Mouse (Mus musculus): ENCODE results near the gene Tmem231. TPM values are rescaled to one million over a fixed set of nuclear protein-coding genes. Genes with fewer than 3 reads are reported as not detected.
A peak's percentile ranks its signal among the peaks of the same experiment; 100 is the strongest.

The Tmem231 gene
- polyA plus RNA-seq, 1 experiment from 2014 or later, result 20.7 TPM

DNA sequence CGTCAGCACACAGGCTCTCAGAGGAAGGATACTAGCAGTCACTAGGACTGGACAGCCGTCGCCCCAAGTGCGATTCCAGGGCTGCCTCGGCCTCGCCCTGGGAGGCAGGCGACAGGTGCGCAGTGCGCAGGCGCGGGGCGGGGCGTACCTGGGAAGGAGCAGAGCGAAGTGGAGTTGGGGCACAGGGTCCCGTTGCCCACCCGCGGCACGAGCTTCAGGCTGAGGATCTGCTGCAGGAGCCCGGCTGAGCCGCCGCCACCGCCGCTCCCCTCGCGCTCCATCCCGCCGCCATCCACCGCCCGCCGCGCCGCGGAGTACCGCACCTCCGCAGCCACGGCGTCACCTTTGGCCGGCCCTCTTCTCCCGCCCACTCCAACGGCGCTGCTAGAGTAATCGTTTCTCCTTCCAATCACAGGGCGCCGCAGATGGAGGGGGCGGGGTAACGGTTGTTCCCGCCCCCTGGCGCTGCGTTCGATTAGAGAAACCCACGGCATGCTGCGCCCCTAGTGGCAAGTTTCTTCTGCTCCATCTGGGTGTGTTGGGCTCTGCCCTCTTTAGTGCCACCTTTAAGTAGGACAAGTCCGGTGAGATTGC, 57.2 kb downstream of the Tmem231 start, which contains the start of gene Tmem170:
TSS of gene Tmem170 (minus strand) at position 396 of the 594 bp plus-strand sequence.
- H3K27ac ChIP-seq (ENCODE audit: low read length), result peak within 1 kb of the TSS; percentile 86
- 0% methylated on average over 44 of the region's 53 CpGs for WGBS
- peak; percentile 98 for ATAC-seq (ENCODE audit: low FRiP score, low TSS enrichment)

DNA sequence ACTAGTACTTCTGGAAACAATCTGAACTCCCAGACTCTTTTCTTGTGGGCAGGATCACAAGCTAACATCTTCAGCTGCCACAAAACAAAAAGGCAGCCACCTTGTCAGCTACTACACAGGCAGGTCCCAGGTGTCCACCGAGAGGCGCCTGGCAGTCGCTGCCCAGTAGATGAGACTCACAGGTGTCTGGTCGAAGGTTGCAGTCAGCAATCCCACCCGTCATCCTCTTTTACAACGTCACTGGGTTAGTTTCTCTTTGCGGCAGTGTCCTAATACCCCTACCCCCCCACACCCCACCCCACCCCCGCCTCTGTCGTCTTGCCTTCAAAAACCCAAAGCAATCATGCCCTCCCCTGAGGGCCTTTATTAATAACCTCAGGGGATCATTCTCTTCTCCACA, 57.9 kb downstream of the Tmem231 start:
- H3K36me3 ChIP-seq (ENCODE audit: insufficient read depth, low read length), result no peaks in the 10 kb centered on the region
- peak overlapping the region; percentile 84 for H3K4me2 ChIP-seq (replicated peaks; ENCODE audit: low read depth, low read length)
- H3K9ac ChIP-seq (replicated peaks; ENCODE audit: low read length), result peak overlapping the region; percentile 88
- 8% methylated on average over 9 of the region's 9 CpGs for WGBS
- peaks cover 3% of the 10 kb centered on the region; the same call in 1 of the 2 replicates for H3K4me1 ChIP-seq (ENCODE audit: insufficient read depth, low read length)
- H3K27ac ChIP-seq (ENCODE audit: low read length), result peak overlapping the region; percentile 86
- ATAC-seq (ENCODE audit: low FRiP score, low TSS enrichment), result no peak
- peak overlapping the region; percentile 81 for H3K4me3 ChIP-seq (ENCODE audit: low read length)
- H3K27me3 ChIP-seq (ENCODE audit: insufficient read depth, low read length), result no peaks in the 10 kb centered on the region
- H3K9me3 ChIP-seq (ENCODE audit: low read length), result no peaks in the 10 kb centered on the region

More for the DNA sequence above, 57.2 kb downstream of the Tmem231 start, which contains the start of gene Tmem170:
- peak within 1 kb of the TSS; percentile 88 for H3K9ac ChIP-seq (replicated peaks; ENCODE audit: low read length)
- peak within 1 kb of the TSS; percentile 81 for H3K4me3 ChIP-seq (ENCODE audit: low read length)
- H3K4me1 ChIP-seq (ENCODE audit: insufficient read depth, low read length), result peaks cover 3% of the 10 kb centered on the region; the same call in 1 of the 2 replicates
- H3K27me3 ChIP-seq (ENCODE audit: insufficient read depth, low read length), result no peaks in the 10 kb centered on the region
- no peaks in the 10 kb centered on the region for H3K9me3 ChIP-seq (ENCODE audit: low read length)
- no peaks in the 10 kb centered on the region for H3K36me3 ChIP-seq (ENCODE audit: insufficient read depth, low read length)
- H3K4me2 ChIP-seq (replicated peaks; ENCODE audit: low read depth, low read length), result peak within 1 kb of the TSS; percentile 84

DNA sequence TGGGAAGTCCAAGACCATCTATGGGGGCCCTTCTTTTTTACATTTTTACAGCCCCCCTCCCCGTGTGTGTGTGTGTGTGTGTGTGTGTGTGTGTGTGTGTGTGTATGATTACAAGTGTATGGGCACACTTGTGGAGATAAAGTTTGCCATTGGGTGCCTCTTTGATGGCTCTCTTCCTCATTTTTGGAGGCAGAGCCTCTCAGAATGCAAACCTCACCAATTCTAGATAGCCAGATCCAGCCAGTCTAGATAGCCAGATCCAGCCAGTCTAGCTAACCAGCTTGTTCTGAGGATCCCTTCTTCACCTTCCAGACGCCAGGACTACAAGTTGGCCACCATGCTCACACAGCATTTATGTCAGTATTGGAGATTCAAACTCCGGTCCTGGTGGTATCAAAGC, 62.4 kb downstream of the Tmem231 start:
- ATAC-seq (ENCODE audit: low FRiP score, low TSS enrichment), result no peak
- H3K4me3 ChIP-seq (ENCODE audit: low read length), result no peak overlapping the region
- no peaks in the 10 kb centered on the region for H3K36me3 ChIP-seq (ENCODE audit: insufficient read depth, low read length)
- no peak overlapping the region for H3K9ac ChIP-seq (replicated peaks; ENCODE audit: low read length)
- no peak overlapping the region for H3K27ac ChIP-seq (ENCODE audit: low read length)
- 79% methylated on average over 3 of the region's 3 CpGs for WGBS
- no peaks in the 10 kb centered on the region for H3K9me3 ChIP-seq (ENCODE audit: low read length)
- H3K4me2 ChIP-seq (replicated peaks; ENCODE audit: low read depth, low read length), result no peak overlapping the region
- no peaks in the 10 kb centered on the region for H3K27me3 ChIP-seq (ENCODE audit: insufficient read depth, low read length)
- no peaks in the 10 kb centered on the region for H3K4me1 ChIP-seq (ENCODE audit: insufficient read depth, low read length)

DNA sequence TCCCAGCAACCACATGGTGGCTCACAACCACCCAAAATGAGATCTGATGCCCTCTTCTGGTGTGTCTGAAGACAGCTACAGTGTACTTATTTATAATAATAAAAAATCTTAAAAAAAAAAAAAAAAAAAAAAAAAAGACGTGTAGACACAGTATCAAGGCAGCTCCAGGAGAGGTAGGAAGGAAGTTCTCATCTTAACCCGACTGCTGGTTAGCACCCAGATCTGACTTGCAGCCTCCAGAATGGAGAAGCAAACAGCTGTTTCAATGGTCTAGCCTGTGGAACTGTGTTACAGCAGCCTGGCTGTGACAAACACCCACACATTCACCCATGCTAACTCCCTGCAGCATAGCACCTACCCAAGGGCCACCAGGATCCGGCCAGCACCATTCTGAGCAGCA, 63.3 kb downstream of the Tmem231 start:
- Histone ChIP-seq H3K27ac (ENCODE audit: low read length) (no peak overlapping the region), H3K36me3 (ENCODE audit: insufficient read depth, low read length) (peaks cover 4% of the 10 kb centered on the region; the same call in 1 of the 2 replicates), H3K9ac (replicated peaks; ENCODE audit: low read length) (no peak overlapping the region), H3K27me3 (ENCODE audit: insufficient read depth, low read length) (no peaks in the 10 kb centered on the region), H3K4me3 (ENCODE audit: low read length) (no peak overlapping the region), H3K4me1 (ENCODE audit: insufficient read depth, low read length) (no peaks in the 10 kb centered on the region), H3K4me2 (replicated peaks; ENCODE audit: low read depth, low read length) (no peak overlapping the region), H3K9me3 (ENCODE audit: low read length) (no peaks in the 10 kb centered on the region)
- WGBS, result 80% methylated on average over 3 of the region's 3 CpGs
- no peak for ATAC-seq (ENCODE audit: low FRiP score, low TSS enrichment)

DNA sequence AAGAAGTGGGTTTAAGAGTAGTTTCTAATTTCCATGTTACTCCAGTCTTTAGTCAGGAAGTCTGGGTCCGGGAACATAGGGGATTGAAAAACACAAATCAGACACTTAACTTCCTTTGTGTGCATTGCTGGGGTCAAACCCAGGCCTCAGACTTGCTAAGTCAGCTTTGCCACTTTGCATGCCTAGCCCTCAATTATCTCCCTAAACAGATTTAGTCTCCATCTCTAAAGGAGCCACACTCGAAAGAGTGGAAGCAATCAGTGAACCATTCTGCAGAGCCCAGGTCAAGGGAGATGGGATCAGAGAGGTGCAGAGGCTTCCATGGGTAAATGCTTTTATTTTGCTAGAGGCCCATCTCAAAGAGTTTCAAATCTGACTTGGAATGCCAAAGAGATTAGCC, 65.0 kb downstream of the Tmem231 start:
- Histone ChIP-seq H3K27me3 (ENCODE audit: insufficient read depth, low read length) (no peaks in the 10 kb centered on the region), H3K4me2 (replicated peaks; ENCODE audit: low read depth, low read length) (no peak overlapping the region), H3K27ac (ENCODE audit: low read length) (no peak overlapping the region), H3K36me3 (ENCODE audit: insufficient read depth, low read length) (peaks cover 4% of the 10 kb centered on the region; the same call in 1 of the 2 replicates), H3K4me3 (ENCODE audit: low read length) (no peak overlapping the region), H3K9me3 (ENCODE audit: low read length) (no peaks in the 10 kb centered on the region), H3K9ac (replicated peaks; ENCODE audit: low read length) (no peak overlapping the region), H3K4me1 (ENCODE audit: insufficient read depth, low read length) (no peaks in the 10 kb centered on the region)
- WGBS, result 44% methylated on average over 2 of the region's 2 CpGs
- no peak for ATAC-seq (ENCODE audit: low FRiP score, low TSS enrichment)

DNA sequence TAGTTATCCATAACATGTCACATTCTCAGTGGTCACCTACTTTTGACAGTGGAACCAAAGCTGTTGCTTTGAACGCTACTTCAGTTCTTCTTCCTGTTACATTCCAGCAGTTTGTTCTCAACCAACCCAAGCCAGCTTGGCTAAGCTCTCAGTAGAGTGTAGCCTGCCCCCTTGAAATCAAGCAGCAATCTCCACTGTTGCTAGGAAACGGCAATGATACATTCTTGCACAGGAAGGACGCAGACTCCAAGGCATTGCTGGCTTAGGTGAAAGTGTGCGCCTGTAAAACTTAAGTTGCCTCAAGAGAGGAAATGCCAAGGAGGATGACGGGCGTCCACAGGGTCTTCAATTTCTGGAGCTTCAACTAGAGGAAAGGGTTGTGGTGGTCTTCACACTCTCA, 67.8 kb downstream of the Tmem231 start:
- Histone ChIP-seq H3K9me3 (ENCODE audit: low read length) (no peaks in the 10 kb centered on the region), H3K9ac (replicated peaks; ENCODE audit: low read length) (no peak overlapping the region), H3K27me3 (ENCODE audit: insufficient read depth, low read length) (no peaks in the 10 kb centered on the region), H3K27ac (ENCODE audit: low read length) (no peak overlapping the region), H3K4me2 (replicated peaks; ENCODE audit: low read depth, low read length) (no peak overlapping the region), H3K36me3 (ENCODE audit: insufficient read depth, low read length) (peaks cover 4% of the 10 kb centered on the region; the same call in 1 of the 2 replicates), H3K4me1 (ENCODE audit: insufficient read depth, low read length) (no peaks in the 10 kb centered on the region), H3K4me3 (ENCODE audit: low read length) (no peak overlapping the region)
- 0 out of 2 replicates have a peak, but pooled peaks have one; percentile 65 for ATAC-seq (ENCODE audit: low FRiP score, low TSS enrichment)
- 71% methylated on average over 6 of the region's 6 CpGs for WGBS

DNA sequence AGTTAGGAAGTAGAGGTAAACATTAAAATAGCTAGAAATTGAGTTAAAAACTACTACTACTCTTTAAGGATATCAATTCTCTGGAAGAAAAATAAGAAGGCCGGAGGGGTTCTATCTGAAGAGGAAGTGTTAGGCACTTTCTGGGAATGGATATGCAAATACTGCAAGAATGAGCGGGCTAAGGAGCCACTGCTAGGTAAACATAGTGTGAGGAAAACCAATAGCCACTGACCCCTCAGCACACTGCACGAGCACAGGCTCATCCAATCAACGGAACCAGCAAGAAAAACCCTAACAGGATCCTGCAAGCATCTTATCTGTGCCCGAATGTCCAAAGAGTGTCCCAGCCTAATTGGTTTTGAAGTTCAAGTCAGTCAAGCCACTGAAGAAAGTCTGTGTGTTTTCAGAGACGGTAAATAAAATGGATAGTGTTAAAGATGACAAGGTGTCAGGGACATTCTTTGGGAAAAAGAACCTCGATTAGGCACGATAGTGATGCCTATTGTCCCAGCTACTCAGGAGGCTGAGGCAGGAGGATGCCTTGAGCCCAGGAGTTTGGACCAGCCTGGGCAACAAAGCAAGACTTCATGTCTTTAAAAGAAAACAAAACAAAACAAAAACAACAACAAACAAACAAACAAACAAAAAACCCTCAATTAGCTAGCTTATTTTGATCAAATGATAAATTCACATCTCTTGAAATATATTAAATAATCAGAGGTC, 68.4 kb downstream of the Tmem231 start:
- H3K36me3 ChIP-seq (ENCODE audit: insufficient read depth, low read length), result peaks cover 4% of the 10 kb centered on the region; the same call in 1 of the 2 replicates
- H3K4me3 ChIP-seq (ENCODE audit: low read length), result no peak overlapping the region
- no peak overlapping the region for H3K9ac ChIP-seq (replicated peaks; ENCODE audit: low read length)
- no peaks in the 10 kb centered on the region for H3K4me1 ChIP-seq (ENCODE audit: insufficient read depth, low read length)
- 90% methylated on average over 8 of the region's 8 CpGs for WGBS
- H3K27ac ChIP-seq (ENCODE audit: low read length), result no peak overlapping the region
- no peaks in the 10 kb centered on the region for H3K27me3 ChIP-seq (ENCODE audit: insufficient read depth, low read length)
- H3K9me3 ChIP-seq (ENCODE audit: low read length), result no peaks in the 10 kb centered on the region
- no peak for ATAC-seq (ENCODE audit: low FRiP score, low TSS enrichment)
- H3K4me2 ChIP-seq (replicated peaks; ENCODE audit: low read depth, low read length), result no peak overlapping the region

DNA sequence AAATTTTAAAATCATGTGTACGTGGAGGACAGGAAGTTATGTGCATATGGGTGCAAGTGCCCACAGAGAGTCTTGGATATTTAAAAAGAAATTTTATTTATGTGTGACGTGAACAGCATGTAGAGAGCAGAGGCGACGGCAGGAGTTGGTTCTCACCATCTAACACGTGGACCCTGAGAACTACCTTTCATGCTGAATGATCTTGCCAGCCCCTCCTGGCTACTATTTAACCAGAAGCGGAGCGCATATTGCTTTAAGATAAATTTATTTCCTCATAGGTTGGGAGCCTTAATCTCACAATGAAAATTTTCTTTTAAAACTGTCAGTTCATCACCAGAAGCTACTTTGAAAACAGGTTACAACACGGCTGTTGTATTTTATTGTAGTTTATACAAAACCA, 69.0 kb downstream of the Tmem231 start:
- Histone ChIP-seq H3K4me2 (replicated peaks; ENCODE audit: low read depth, low read length) (no peak overlapping the region), H3K36me3 (ENCODE audit: insufficient read depth, low read length) (peaks cover 4% of the 10 kb centered on the region; the same call in 1 of the 2 replicates)
- WGBS, result 74% methylated on average over 8 of the region's 8 CpGs

DNA sequence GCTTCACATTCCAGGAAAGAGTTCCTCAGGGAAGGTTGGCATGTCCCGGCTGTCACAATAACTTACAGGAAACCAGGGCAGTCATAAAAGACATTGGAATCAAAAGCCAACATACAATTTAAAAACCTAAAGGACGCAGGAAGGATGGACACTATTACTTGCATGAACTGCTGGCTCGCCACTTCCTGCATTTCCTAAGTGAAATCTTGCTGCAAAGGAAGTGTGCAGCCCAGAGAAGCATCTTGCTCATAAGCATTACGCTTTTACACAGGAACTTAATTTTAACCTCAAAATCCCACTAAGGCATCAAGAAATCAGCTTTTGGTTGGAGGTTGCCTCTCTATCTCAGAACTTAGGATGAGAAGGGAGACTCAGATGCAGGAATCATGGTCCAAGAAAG, 70.4 kb downstream of the Tmem231 start:
- peaks cover 4% of the 10 kb centered on the region; the same call in 1 of the 2 replicates for H3K36me3 ChIP-seq (ENCODE audit: insufficient read depth, low read length)
- ATAC-seq (ENCODE audit: low FRiP score, low TSS enrichment), result no peak
- H3K27ac ChIP-seq (ENCODE audit: low read length), result peak overlapping the region; percentile 74
- H3K9me3 ChIP-seq (ENCODE audit: low read length), result no peaks in the 10 kb centered on the region
- H3K4me3 ChIP-seq (ENCODE audit: low read length), result no peak overlapping the region
- H3K4me1 ChIP-seq (ENCODE audit: insufficient read depth, low read length), result no peaks in the 10 kb centered on the region
- no peak overlapping the region for H3K9ac ChIP-seq (replicated peaks; ENCODE audit: low read length)
- H3K4me2 ChIP-seq (replicated peaks; ENCODE audit: low read depth, low read length), result no peak overlapping the region
- H3K27me3 ChIP-seq (ENCODE audit: insufficient read depth, low read length), result no peaks in the 10 kb centered on the region
- WGBS, result 80% methylated on average over 4 of the region's 4 CpGs

More for the DNA sequence above, 69.0 kb downstream of the Tmem231 start:
- no peak for ATAC-seq (ENCODE audit: low FRiP score, low TSS enrichment)
- H3K4me3 ChIP-seq (ENCODE audit: low read length), result no peak overlapping the region
- H3K27ac ChIP-seq (ENCODE audit: low read length), result no peak overlapping the region
- no peaks in the 10 kb centered on the region for H3K9me3 ChIP-seq (ENCODE audit: low read length)
- H3K9ac ChIP-seq (replicated peaks; ENCODE audit: low read length), result no peak overlapping the region
- H3K27me3 ChIP-seq (ENCODE audit: insufficient read depth, low read length), result no peaks in the 10 kb centered on the region
- no peaks in the 10 kb centered on the region for H3K4me1 ChIP-seq (ENCODE audit: insufficient read depth, low read length)
